Mouse (Mus musculus) CD4-positive, CD25-positive, alpha-beta regulatory T cell, adult 4 months (primary cell): Measurements from ENCODE around the gene Rexo4. TPM values are rescaled to one million over a fixed set of nuclear protein-coding genes. Genes with fewer than 3 reads are reported as not detected.
A peak's percentile ranks its signal among the peaks of the same experiment; 100 is the strongest.

Experiments used
- ATAC-seq: one replicate; pipeline ENCODE4 v1.8.0; 2017
- polyA plus RNA-seq, 2 experiments: library from polyadenylated mRNA; unstranded; fragments of 100-300 nt; shearing (Covaris generic); gene quantifications; one replicate each; pipeline ENCODE4 v1.2.1; 2017

Gene Rexo4
- polyA plus RNA-seq, 2 experiments from 2014 or later, result 55.5 to 76.3 TPM

- no peak for ATAC-seq
Measured at GRCm38 (mm10) chr2:26943253-26943652, 20.9 kb downstream of the Rexo4 start.

- ATAC-seq, result no peak
Measured at GRCm38 (mm10) chr2:26941539-26941938, 22.6 kb downstream of the Rexo4 start.

GRCm38 (mm10) chr2:26936425-26936824 is 27.8 kb downstream of the Rexo4 start:
- ATAC-seq, result peak; percentile 17

- ATAC-seq, result no peak
Measured at GRCm38 (mm10) chr2:26935286-26935685, 28.9 kb downstream of the Rexo4 start.

DNA sequence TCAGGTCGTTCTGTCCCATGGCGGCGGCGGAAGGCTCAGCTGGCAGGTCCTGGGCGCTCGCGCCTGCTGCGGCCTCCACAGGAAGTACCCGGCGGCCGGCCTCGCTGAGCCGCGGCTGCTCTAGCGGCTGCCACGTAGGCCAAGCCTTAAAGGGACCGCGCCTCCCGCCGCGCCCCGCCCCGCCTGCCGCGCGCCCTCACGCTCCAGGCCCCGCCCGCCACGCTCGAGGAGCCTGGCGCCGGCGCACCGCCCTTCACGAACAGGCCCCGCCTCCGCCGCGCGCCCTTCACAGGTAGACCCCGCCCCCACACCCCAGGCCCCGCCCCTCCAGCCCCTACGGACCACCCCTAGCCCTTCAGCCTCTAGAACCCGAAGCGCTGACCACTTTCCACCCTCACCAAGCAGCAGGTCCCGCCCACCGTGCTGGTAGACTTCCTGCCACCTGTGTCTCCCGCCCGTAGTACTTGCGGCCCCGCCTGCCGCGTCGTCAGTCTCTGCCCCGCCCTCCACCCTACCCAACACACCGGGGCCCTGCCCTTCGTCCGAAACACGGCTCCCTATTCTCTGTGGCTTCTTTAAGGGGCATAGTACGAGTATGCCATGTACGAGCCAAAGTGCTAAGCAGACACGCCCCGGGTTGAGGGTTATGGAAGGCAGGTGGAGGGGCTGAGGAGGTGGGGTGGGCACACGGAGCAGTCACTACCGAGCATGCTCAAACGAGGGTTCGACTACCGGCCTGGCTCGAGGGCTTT is 30.7 kb downstream of the Rexo4 start, which contains the start of the genes Surf4 and Stkld1:
Gene Surf4, minus strand, starts transcription at position 625 of the 752 bp plus-strand sequence.
Gene Stkld1, plus strand, starts transcription at position 744 of the 752 bp plus-strand sequence.
- peak; percentile 84 for ATAC-seq

GRCm38 (mm10) chr2:26932473-26933303 is 31.5 kb downstream of the Rexo4 start:
- peak; percentile 4 for ATAC-seq

- peak; percentile 22 for ATAC-seq
Measured at GRCm38 (mm10) chr2:26930390-26930789, 33.8 kb downstream of the Rexo4 start.

- no peak for ATAC-seq
Measured at GRCm38 (mm10) chr2:26927745-26928476, 36.3 kb downstream of the Rexo4 start.

- ATAC-seq, result no peak
Measured at GRCm38 (mm10) chr2:26921784-26922183, 42.4 kb downstream of the Rexo4 start.

DNA sequence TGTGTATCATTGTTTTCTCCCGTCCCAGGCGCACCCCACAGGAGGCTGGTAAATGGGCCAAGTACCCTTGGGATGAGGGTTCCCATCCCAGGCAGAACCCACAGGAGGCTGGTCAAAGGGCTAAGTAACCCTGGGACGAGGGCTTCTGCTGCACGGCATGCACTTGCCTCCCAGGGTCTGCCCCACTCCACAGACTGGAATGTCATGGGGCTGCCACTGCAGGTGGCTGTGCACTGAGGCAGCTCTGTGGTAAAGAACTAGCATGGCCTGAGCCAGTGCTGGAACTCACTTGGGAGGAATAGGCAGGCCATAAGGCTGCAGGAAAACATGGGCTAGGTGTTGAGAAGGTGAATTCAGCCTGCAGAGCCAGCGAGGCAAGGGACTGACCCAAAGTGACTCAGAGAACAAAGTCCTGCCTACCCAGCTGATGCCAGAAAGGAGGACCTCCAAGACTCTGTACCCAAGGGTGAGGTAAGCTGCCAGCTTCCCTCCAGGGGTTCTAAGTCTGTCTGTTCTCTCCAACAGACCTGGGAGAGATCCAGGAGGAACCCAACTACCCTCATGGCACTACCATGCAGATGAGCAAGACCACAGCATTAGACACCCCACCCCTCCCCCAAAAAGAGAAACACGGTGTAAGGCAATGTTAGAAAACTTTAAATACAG is 43.9 kb downstream of the Rexo4 start:
- no peak for ATAC-seq

GRCm38 (mm10) chr2:26919684-26920083 is 44.5 kb downstream of the Rexo4 start:
- ATAC-seq, result no peak

GRCm38 (mm10) chr2:26916738-26917137 is 47.4 kb downstream of the Rexo4 start:
- ATAC-seq, result peak; percentile 4

DNA sequence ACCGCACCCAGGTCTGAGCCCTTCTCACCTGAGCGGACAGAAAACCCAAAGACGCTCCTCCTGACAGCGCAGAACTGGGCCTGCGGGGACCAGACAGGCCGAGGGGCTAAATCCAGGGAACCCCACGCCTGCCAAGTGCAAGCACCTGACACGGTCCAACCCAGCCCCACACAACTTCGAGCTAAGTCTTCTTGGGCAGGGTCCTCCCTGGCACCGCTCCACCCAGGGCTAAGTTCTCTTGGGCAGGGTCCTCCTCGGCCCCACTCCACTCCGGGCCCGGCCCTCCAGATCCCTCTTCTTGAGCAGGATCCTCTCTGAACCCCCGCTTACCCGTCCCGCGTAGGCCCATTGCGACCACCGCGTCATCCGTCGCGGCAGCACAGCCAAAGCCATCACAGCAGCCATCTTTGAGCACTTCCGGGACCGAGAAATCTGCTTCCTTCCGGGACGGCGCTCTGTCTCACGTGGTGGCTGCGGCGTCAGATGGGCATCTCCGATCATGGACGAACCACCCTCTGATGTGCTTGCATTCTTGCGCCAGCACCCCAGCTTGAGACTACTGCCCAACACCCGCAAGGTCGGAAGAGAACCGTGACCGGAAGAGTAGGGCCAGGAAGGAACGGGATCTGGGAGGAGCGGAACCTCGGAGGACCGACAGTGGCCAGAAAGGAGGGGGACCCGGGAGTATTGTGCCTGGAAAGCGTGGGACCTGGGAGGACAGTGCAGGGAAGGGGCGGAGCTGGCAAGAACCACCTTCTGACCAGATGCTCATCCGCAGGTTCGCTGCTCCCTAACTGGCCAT is 48.1 kb downstream of the Rexo4 start, which contains the start of the genes Surf2 and Surf1:
Gene Surf2, plus strand, starts transcription at position 441 of the 802 bp plus-strand sequence.
Gene Surf1, minus strand, starts transcription at position 604 of the 802 bp plus-strand sequence.
- peak; percentile 94 for ATAC-seq

GRCm38 (mm10) chr2:26914148-26914941 is 49.8 kb downstream of the Rexo4 start:
- ATAC-seq, result no peak

DNA sequence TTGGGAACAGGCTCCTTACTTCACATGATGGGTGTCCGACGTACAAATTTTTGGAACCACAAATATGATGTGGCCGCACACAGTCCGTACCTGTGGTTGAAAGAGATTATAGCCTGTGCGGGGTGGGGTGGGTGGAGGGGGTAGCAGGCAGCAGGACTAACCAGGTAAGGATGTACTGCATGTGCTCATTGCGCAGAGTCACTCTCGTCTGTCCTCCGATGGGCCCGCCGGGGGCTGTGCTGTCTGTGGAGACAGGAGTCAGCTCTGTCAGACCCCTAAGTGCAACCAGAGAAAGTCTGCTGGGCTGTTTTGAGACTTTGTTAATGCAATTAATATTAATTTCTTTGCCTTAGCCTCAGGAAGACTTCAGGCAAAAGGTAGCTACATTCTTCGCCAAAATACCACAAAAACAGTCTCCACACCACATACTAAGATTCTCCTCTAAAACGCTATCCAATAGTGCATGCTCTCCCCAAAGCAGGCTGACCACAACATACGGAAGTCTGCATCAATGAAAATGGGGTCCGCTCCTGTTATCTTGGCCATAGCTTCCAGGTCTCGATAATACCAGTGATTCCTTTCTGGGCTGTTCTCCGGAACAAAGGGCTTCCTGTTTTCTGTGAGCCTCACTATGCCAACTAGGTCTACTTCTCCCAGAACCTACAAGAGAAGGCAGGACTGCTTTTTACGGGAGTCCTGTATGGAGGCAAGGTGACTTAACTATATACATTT is 50.6 kb downstream of the Rexo4 start:
- ATAC-seq, result no peak

DNA sequence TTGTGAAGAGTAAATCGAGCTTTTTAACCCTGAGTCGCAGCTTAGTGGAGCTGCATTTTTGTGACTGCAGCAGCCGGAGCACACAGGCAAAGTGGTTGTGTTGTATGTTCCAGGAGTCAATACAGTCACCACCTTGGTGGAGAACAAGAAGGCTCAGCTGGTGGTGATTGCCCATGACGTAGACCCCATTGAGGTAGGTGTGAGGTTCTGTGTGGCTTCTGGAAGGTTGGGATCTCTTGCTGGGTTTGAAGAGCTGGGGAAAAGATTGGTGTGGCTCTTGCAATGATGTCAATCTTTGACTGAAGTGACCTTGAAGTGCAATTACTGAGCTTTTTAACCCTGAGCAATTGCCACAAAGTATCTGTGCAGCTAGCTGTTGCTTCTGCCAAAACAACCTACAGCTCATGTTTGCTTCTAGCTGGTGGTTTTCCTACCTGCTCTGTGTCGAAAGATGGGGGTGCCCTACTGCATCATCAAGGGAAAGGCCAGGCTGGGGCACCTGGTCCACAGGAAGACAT is 51.9 kb downstream of the Rexo4 start:
- ATAC-seq, result no peak

GRCm38 (mm10) chr2:26910994-26911765 is 53.0 kb downstream of the Rexo4 start:
- ATAC-seq, result peak; percentile 33
